Mouse (Mus musculus): ENCODE data around the gene Gm17268.
A peak's percentile ranks its signal among the peaks of the same experiment; 100 is the strongest.

The Gm17268 gene

GRCm38 (mm10) chr11:81983146-81983545 is 55.2 kb downstream of the Gm17268 start:
- Histone ChIP-seq H3K36me3 (ENCODE audit: insufficient read depth, low read length) (no peaks in the 10 kb centered on the region), H3K4me1 (replicated peaks; ENCODE audit: low read depth, low read length) (no peaks in the 10 kb centered on the region), H3K9me3 (ENCODE audit: low read length) (no peaks in the 10 kb centered on the region), H3K27me3 (ENCODE audit: insufficient read depth, low read length) (0 out of 2 replicates have a peak, but pooled peaks cover 4% of the 10 kb centered on the region), H3K4me3 (replicated peaks; ENCODE audit: low read length) (no peak overlapping the region)
- TF ChIP-seq CTCF (conservative IDR thresholded peaks at IDR 0.05; ENCODE audit: low read length) (peak; percentile 64), NANOG (IDR thresholded peaks at IDR 0.05; ENCODE audit: borderline replicate concordance, low read length) (no peak), POU5F1 (IDR thresholded peaks at IDR 0.05; ENCODE audit: borderline replicate concordance, low read length) (no peak)

GRCm38 (mm10) chr11:81982191-81982590 is 56.2 kb downstream of the Gm17268 start:
- no peaks in the 10 kb centered on the region for H3K9me3 ChIP-seq (ENCODE audit: low read length)
- no peaks in the 10 kb centered on the region for H3K36me3 ChIP-seq (ENCODE audit: insufficient read depth, low read length)
- no peak for TF ChIP-seq NANOG (IDR thresholded peaks at IDR 0.05; ENCODE audit: borderline replicate concordance, low read length)
- no peak for TF ChIP-seq POU5F1 (IDR thresholded peaks at IDR 0.05; ENCODE audit: borderline replicate concordance, low read length)
- no peak for TF ChIP-seq CTCF (conservative IDR thresholded peaks at IDR 0.05; ENCODE audit: low read length)
- no peak overlapping the region for H3K4me3 ChIP-seq (replicated peaks; ENCODE audit: low read length)
- H3K27me3 ChIP-seq (ENCODE audit: insufficient read depth, low read length): 0 out of 2 replicates have a peak, but pooled peaks cover 4% of the 10 kb centered on the region
- no peaks in the 10 kb centered on the region for H3K4me1 ChIP-seq (replicated peaks; ENCODE audit: low read depth, low read length)

All from E14TG2a.4 (cell line).